Mouse (Mus musculus) thymus, adult 2 months (tissue): ENCODE measurements around the gene Olfr906. TPM values are rescaled to one million over a fixed set of nuclear protein-coding genes. Genes with fewer than 3 reads are reported as not detected.

Experiments used
- DNase-seq: peaks from one replicate; pipeline ENCODE4 v3.0.0; 2021
- H3K27ac ChIP-seq: fragments of 200-500 bp; 2 replicates; pipeline ENCODE4 v1.5.1; 2012; ENCODE audit warnings: low read length, control low read depth; ENCODE audit not compliant: control insufficient read depth, insufficient read depth
- H3K27me3 ChIP-seq: fragments of 200-500 bp; 2 replicates; pipeline ENCODE4 v1.6.1; 2012; ENCODE audit warnings: mild to moderate bottlenecking, low read length, moderate library complexity, mixed read lengths; ENCODE audit not compliant: control insufficient read depth, insufficient read depth
- H3K36me3 ChIP-seq: fragments of 200-500 bp; 2 replicates; pipeline ENCODE4 v1.6.1; 2012; ENCODE audit warnings: mild to moderate bottlenecking, low read length, moderate library complexity; ENCODE audit not compliant: control insufficient read depth, insufficient read depth
- H3K4me1 ChIP-seq: fragments of 200-500 bp; replicated peaks from 2 replicates; pipeline ENCODE4 v1.6.1; 2012; ENCODE audit warnings: low read length; ENCODE audit not compliant: control insufficient read depth, insufficient read depth
- H3K4me3 ChIP-seq: fragments of 200-500 bp; 2 replicates; pipeline ENCODE4 v1.5.1; 2012; ENCODE audit warnings: mild to moderate bottlenecking, low read length, control low read depth, moderate library complexity; ENCODE audit not compliant: control insufficient read depth, insufficient read depth
- CTCF ChIP-seq: fragments of 200-500 bp; IDR thresholded peaks from 2 replicates; pipeline ENCODE4 v1.5.1; 2012; ENCODE audit warnings: mild to moderate bottlenecking, control low read depth, low read length, moderate library complexity, borderline replicate concordance; ENCODE audit not compliant: control insufficient read depth, poor library complexity, insufficient read depth; ENCODE audit errors: extremely low read depth
- POLR2A ChIP-seq: fragments of 200-500 bp; IDR thresholded peaks from 2 replicates; pipeline ENCODE4 v1.6.1; 2012; ENCODE audit warnings: mild to moderate bottlenecking, low read length, control low read depth, moderate library complexity; ENCODE audit not compliant: control insufficient read depth, poor library complexity, insufficient read depth; ENCODE audit errors: extremely low read depth
- WGBS: fragments of 180-500 bp; shearing (Covaris S2); methylation state at CpG from one replicate; pipeline ENCODE4 v1.1.7; 2018; 5-methylcytosine and 5-hydroxymethylcytosine counted together
- polyA plus RNA-seq: library from polyadenylated mRNA; depleted of rRNA; stranded (reverse); fragments of >200 nt; gene quantifications from 2 replicates; pipeline ENCODE4 v1.2.3, GENCODE M21; 2012; rRNA removed

Gene Olfr906
- polyA plus RNA-seq, 1 experiment, result not detected

- DNase-seq, result no peak
- Histone ChIP-seq H3K27ac (no peak within 1 kb of the TSS), H3K27me3 (no peaks in the 10 kb centered on the region), H3K36me3 (no peaks in the 10 kb centered on the region), H3K4me1 (no peaks in the 10 kb centered on the region), H3K4me3 (no peak within 1 kb of the TSS)
- 93% methylated on average over 2 of the region's 2 CpGs for WGBS
- TF ChIP-seq CTCF, result no peak
- TF ChIP-seq POLR2A, result no peak
Measured at GRCm38 (mm10) chr9:38537549-38537948, 50.7 kb downstream of the Olfr906 start, which contains the start of gene Olfr910. Olfr910 (plus strand) TSS chr9:38537849.

Other genes starting within 250 kb of the Olfr906 start
- gene Olfr143, start 234.3 kb upstream of the Olfr906 start, polyA plus RNA-seq, result not detected in 2 replicates
- gene Olfr895, start 219.2 kb upstream of the Olfr906 start, polyA plus RNA-seq, result not detected in 2 replicates
- not detected in 2 replicates for gene Olfr896-ps1, start 196.0 kb upstream of the Olfr906 start, polyA plus RNA-seq
- not detected in 2 replicates for gene Olfr25, start 158.0 kb upstream of the Olfr906 start, polyA plus RNA-seq
- gene Olfr898, start 138.7 kb upstream of the Olfr906 start, polyA plus RNA-seq, result not detected in 2 replicates
- gene Olfr250, start 120.2 kb upstream of the Olfr906 start, polyA plus RNA-seq, result not detected in 2 replicates
- not detected in 2 replicates for gene Olfr251, start 110.0 kb upstream of the Olfr906 start, polyA plus RNA-seq
- gene Olfr147, start 85.4 kb upstream of the Olfr906 start, polyA plus RNA-seq, result not detected in 2 replicates
- not detected in 2 replicates for gene Olfr901, start 57.6 kb upstream of the Olfr906 start, polyA plus RNA-seq
- not detected in 2 replicates for gene Olfr902, start 39.4 kb upstream of the Olfr906 start, polyA plus RNA-seq
- gene Olfr904, start 23.9 kb upstream of the Olfr906 start, polyA plus RNA-seq, result not detected in 2 replicates
- gene Olfr905, start 16.0 kb upstream of the Olfr906 start, polyA plus RNA-seq, result not detected in 2 replicates
- not detected in 2 replicates for gene Olfr907, start 8.7 kb downstream of the Olfr906 start, polyA plus RNA-seq
- not detected in 2 replicates for gene Olfr911-ps1, start 34.5 kb downstream of the Olfr906 start, polyA plus RNA-seq
- gene Olfr910, start 50.8 kb downstream of the Olfr906 start, polyA plus RNA-seq, result not detected in 2 replicates
- not detected in 2 replicates for gene Olfr912, start 93.1 kb downstream of the Olfr906 start, polyA plus RNA-seq
- not detected in 2 replicates for gene Olfr913, start 105.7 kb downstream of the Olfr906 start, polyA plus RNA-seq
- not detected in 2 replicates for gene Olfr914, start 118.0 kb downstream of the Olfr906 start, polyA plus RNA-seq
- not detected in 2 replicates for gene Olfr916, start 172.8 kb downstream of the Olfr906 start, polyA plus RNA-seq
- not detected in 2 replicates for gene Olfr917, start 178.8 kb downstream of the Olfr906 start, polyA plus RNA-seq
- not detected in 2 replicates for gene Olfr918, start 187.5 kb downstream of the Olfr906 start, polyA plus RNA-seq
- gene Olfr919, start 216.6 kb downstream of the Olfr906 start, polyA plus RNA-seq, result not detected in 2 replicates
- gene Vwa5a, start 231.2 kb downstream of the Olfr906 start, polyA plus RNA-seq, result 12.9 and 18.8 TPM in 2 replicates